Mouse (Mus musculus) embryonic fibroblast, embryonic 13.5 days (primary cell): Measurements from ENCODE around the gene Ubn2.

Source experiments
- CTCF ChIP-seq: IDR thresholded peaks from 2 replicates; pipeline ENCODE4 v1.5.1; 2011; ENCODE audit warnings: mild to moderate bottlenecking, control low read depth, low read length, moderate library complexity, borderline replicate concordance; ENCODE audit not compliant: insufficient read depth
- POLR2A ChIP-seq: IDR thresholded peaks from 2 replicates; pipeline ENCODE4 v1.6.1; 2011; ENCODE audit warnings: low read depth, mild to moderate bottlenecking, control low read depth, low read length, moderate library complexity

DNA sequence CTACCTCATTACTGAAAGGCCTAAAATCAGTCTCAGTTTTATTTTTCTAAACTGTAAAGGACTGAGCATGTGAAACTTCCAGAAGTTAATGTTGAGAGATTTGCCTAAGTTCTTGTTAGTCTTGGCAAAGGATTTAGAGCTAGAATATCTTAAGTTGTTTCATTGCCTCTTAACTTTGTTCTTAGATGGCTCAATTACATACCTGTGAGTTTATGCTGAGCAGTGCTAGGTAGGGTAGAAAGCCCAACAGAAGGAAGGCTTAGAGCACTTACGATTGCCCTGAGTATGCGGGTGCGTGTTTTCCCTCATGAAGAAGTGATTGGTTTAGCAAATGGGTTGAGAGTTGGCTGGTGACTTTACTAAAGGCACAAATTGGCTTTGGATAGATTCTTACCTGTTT, 24.3 kb downstream of the Ubn2 start:
- TF ChIP-seq CTCF = no peak
- no peak for TF ChIP-seq POLR2A
